In genomic region chr11:5740599-5740964, GRCm38 (mm10) we compare ENCODE assay signal across 8 mouse cellular contexts. TPM values are rescaled to one million over a fixed set of nuclear protein-coding genes. Genes with fewer than 3 reads are reported as not detected.
DNase-seq lines count a peak whose midpoint lies in the region; ATAC-seq and TF ChIP-seq lines count a peak whose summit lies in the region.

No protein-coding gene starts in this region.

- H3K4me1 ChIP-seq in heart, embryonic 12.5 days (replicated peaks), result peaks cover 29% of the 10 kb centered on the region
- no peaks in the 10 kb centered on the region for H3K4me1 ChIP-seq in ES-Bruce4 (ENCODE audit: control insufficient read depth, insufficient read depth, low read length)
- peaks cover 13% of the 10 kb centered on the region for H3K4me1 ChIP-seq in forebrain, embryonic 10.5 days
- peaks cover 9% of the 10 kb centered on the region; the same call in 1 of the 2 replicates for H3K4me1 ChIP-seq in midbrain, embryonic 16.5 days (ENCODE audit: control insufficient read depth, insufficient read depth, low read length)

- no peaks in the 10 kb centered on the region for H3K27me3 ChIP-seq in heart, embryonic 12.5 days (replicated peaks)
- H3K27me3 ChIP-seq in ES-Bruce4 (ENCODE audit: control insufficient read depth, insufficient read depth, low read length, poor library complexity, severe bottlenecking), result no peaks in the 10 kb centered on the region
- H3K27me3 ChIP-seq in forebrain, embryonic 10.5 days (ENCODE audit: poor library complexity, severe bottlenecking), result peaks cover 3% of the 10 kb centered on the region; the same call in 1 of the 2 replicates
- no peaks in the 10 kb centered on the region for H3K27me3 ChIP-seq in midbrain, embryonic 16.5 days (ENCODE audit: control insufficient read depth, insufficient read depth, low read depth, low read length)

- no peak; the same call in 1 of the 2 replicates for ATAC-seq in heart, embryonic 12.5 days (ENCODE audit: insufficient number of reproducible peaks, low FRiP score)
- ATAC-seq in midbrain, embryonic 16.5 days, result peak; percentile 76

- no peaks in the 10 kb centered on the region for H3K36me3 ChIP-seq in heart, embryonic 12.5 days
- no peaks in the 10 kb centered on the region for H3K36me3 ChIP-seq in ES-Bruce4 (ENCODE audit: control insufficient read depth, insufficient read depth, low read length, poor library complexity, severe bottlenecking)
- no peaks in the 10 kb centered on the region for H3K36me3 ChIP-seq in forebrain, embryonic 10.5 days (replicated peaks)
- H3K36me3 ChIP-seq in midbrain, embryonic 16.5 days (ENCODE audit: control insufficient read depth, insufficient read depth, low read length), result no peaks in the 10 kb centered on the region

- no peak for TF ChIP-seq CTCF in ES-Bruce4 (IDR thresholded peaks at IDR 0.05; ENCODE audit: low read depth, low read length)

- no peak for TF ChIP-seq EP300 in ES-Bruce4 (IDR thresholded peaks at IDR 0.05; ENCODE audit: insufficient read depth, low read depth, low read length)

- peak overlapping the region; percentile 71 for H3K4me3 ChIP-seq in heart, embryonic 12.5 days
- peak overlapping the region; percentile 72 for H3K4me3 ChIP-seq in ES-Bruce4 (ENCODE audit: low read depth, low read length)
- peak overlapping the region; percentile 91 for H3K4me3 ChIP-seq in forebrain, embryonic 10.5 days
- H3K4me3 ChIP-seq in midbrain, embryonic 16.5 days (ENCODE audit: low read depth, low read length), result peak overlapping the region; percentile 97

- peak overlapping the region; percentile 89 for H3K27ac ChIP-seq in heart, embryonic 12.5 days (ENCODE audit: poor library complexity, severe bottlenecking)
- H3K27ac ChIP-seq in ES-Bruce4 (ENCODE audit: insufficient read depth, low read length), result no peak overlapping the region; the same call in 1 of the 2 replicates
- peak overlapping the region; percentile 90 for H3K27ac ChIP-seq in forebrain, embryonic 10.5 days
- peak overlapping the region; percentile 84 for H3K27ac ChIP-seq in midbrain, embryonic 16.5 days (ENCODE audit: low read length)

- no peak for DNase-seq in heart, adult 18-20 months
- DNase-seq in forebrain, embryonic 10.5 days (ENCODE audit: extremely low spot score, low spot score), result peak; percentile 49
- DNase-seq in kidney, postnatal 36 days, result peak; percentile 13 to 51
- no peak for DNase-seq in adrenal gland, postnatal 4 days (ENCODE audit: low spot score in 2 of 2)
- DNase-seq in spleen, postnatal 4 days (ENCODE audit: low spot score in 2 of 2), result no peak

- no peak for TF ChIP-seq POLR2A in ES-Bruce4 (IDR thresholded peaks at IDR 0.05; ENCODE audit: insufficient read depth, low read length)

- H3K4me2 ChIP-seq in heart, embryonic 12.5 days, result peak overlapping the region; percentile 74
- peak overlapping the region; percentile 89 for H3K4me2 ChIP-seq in midbrain, embryonic 16.5 days (ENCODE audit: low read length)

- no peaks in the 10 kb centered on the region for H3K9me3 ChIP-seq in heart, embryonic 12.5 days (replicated peaks)
- no peaks in the 10 kb centered on the region for H3K9me3 ChIP-seq in ES-Bruce4 (replicated peaks; ENCODE audit: control insufficient read depth, insufficient read depth, low read length, poor library complexity, severe bottlenecking)
- H3K9me3 ChIP-seq in forebrain, embryonic 10.5 days, result no peaks in the 10 kb centered on the region
- no peaks in the 10 kb centered on the region for H3K9me3 ChIP-seq in midbrain, embryonic 16.5 days (replicated peaks; ENCODE audit: control insufficient read depth, low read length, poor library complexity, severe bottlenecking)

- peak overlapping the region; percentile 91 for H3K9ac ChIP-seq in heart, embryonic 12.5 days
- peak overlapping the region; percentile 91 for H3K9ac ChIP-seq in ES-Bruce4 (ENCODE audit: low read depth, poor library complexity, severe bottlenecking)
- H3K9ac ChIP-seq in midbrain, embryonic 16.5 days (ENCODE audit: low read depth, low read length), result peak overlapping the region; percentile 99

- 1% methylated on average over 26 of the region's 26 CpGs for WGBS in heart, embryonic 12.5 days
- 3% methylated on average over 26 of the region's 26 CpGs for WGBS in forebrain, embryonic 10.5 days
- under 1% methylated on average over 26 of the region's 26 CpGs for WGBS in midbrain, embryonic 16.5 days

RNA-seq across cellular contexts. Expression of gene Urgcp, which starts 21.6 kb away (rescaled TPM):
- polyA plus RNA-seq in heart, embryonic 12.5 days (2016; fragmentation: Nextera tagmentation; extraction: Ambion mirVana), result 32.2 and 33.8 TPM in 2 replicates
- 10 to 100 TPM; 58.9 to 59.4 TPM for total RNA-seq in heart, adult 18-20 months (2021)
- 10.6 and 11.7 TPM in 2 replicates for polyA plus RNA-seq in ES-Bruce4 (2011; ENCODE audit: insufficient read depth, insufficient read length, low read depth, missing spikeins)
- polyA plus RNA-seq in forebrain, embryonic 10.5 days (2016; fragmentation: Nextera tagmentation; extraction: Ambion mirVana), result 19.3 and 20.3 TPM in 2 replicates
- polyA plus RNA-seq in midbrain, embryonic 16.5 days (2015; fragmentation: Nextera tagmentation; extraction: Ambion mirVana), result 33.6 and 34.4 TPM in 2 replicates
- total RNA-seq in adrenal gland, postnatal 4 days (2021), result 10 to 100 TPM; 50.6 to 56.8 TPM

RNA-seq across cellular contexts. Expression of gene Mrps24, which starts 25.1 kb away (rescaled TPM):
- polyA plus RNA-seq in heart, embryonic 12.5 days (2016; fragmentation: Nextera tagmentation; extraction: Ambion mirVana), result 167 and 171 TPM in 2 replicates
- 100 to 1,000 TPM; 152 to 158 TPM for total RNA-seq in heart, adult 18-20 months (2021)
- polyA plus RNA-seq in ES-Bruce4 (2011; ENCODE audit: insufficient read depth, insufficient read length, low read depth, missing spikeins), result 61.8 and 69.3 TPM in 2 replicates
- 160 and 169 TPM in 2 replicates for polyA plus RNA-seq in forebrain, embryonic 10.5 days (2016; fragmentation: Nextera tagmentation; extraction: Ambion mirVana)
- polyA plus RNA-seq in midbrain, embryonic 16.5 days (2015; fragmentation: Nextera tagmentation; extraction: Ambion mirVana), result 171 and 181 TPM in 2 replicates
- 100 to 1,000 TPM; 118 to 121 TPM for total RNA-seq in adrenal gland, postnatal 4 days (2021)

RNA-seq across cellular contexts. Expression of gene Dbnl, which starts 47.7 kb away (rescaled TPM):
- 87.0 and 88.0 TPM in 2 replicates for polyA plus RNA-seq in heart, embryonic 12.5 days (2016; fragmentation: Nextera tagmentation; extraction: Ambion mirVana)
- 10 to 100 TPM; 29.3 to 31.6 TPM for total RNA-seq in heart, adult 18-20 months (2021)
- polyA plus RNA-seq in ES-Bruce4 (2011; ENCODE audit: insufficient read depth, insufficient read length, low read depth, missing spikeins), result 27.4 and 33.4 TPM in 2 replicates
- 140 and 141 TPM in 2 replicates for polyA plus RNA-seq in forebrain, embryonic 10.5 days (2016; fragmentation: Nextera tagmentation; extraction: Ambion mirVana)
- 152 and 156 TPM in 2 replicates for polyA plus RNA-seq in midbrain, embryonic 16.5 days (2015; fragmentation: Nextera tagmentation; extraction: Ambion mirVana)
- total RNA-seq in adrenal gland, postnatal 4 days (2021), result 10 to 100 TPM; 64.8 to 72.0 TPM

Comparison
In these comparisons a context has a peak if more than half of its experiments do, and no peak if none do; other contexts are left out.
1. DNase-seq: peak in forebrain, embryonic 10.5 days (single experiment) and kidney, postnatal 36 days (2 of 2); none in heart, adult 18-20 months (0 of 2), adrenal gland, postnatal 4 days (0 of 2) and spleen, postnatal 4 days (0 of 2).
2. Peak in every context shown above with its lines, with median percentiles within 50 percentile points of each other: H3K4me3 ChIP-seq and H3K9ac ChIP-seq.